Mouse (Mus musculus) liver, adult 2 months (tissue): ENCODE measurements around the gene Polq.

Experiments used
- CTCF ChIP-seq: fragments of 200-500 bp; IDR thresholded peaks from 2 replicates; pipeline ENCODE4 v1.5.1; 2011; ENCODE audit warnings: low read depth, low read length, control low read depth
- POLR2A ChIP-seq: fragments of 200-500 bp; IDR thresholded peaks from 2 replicates; pipeline ENCODE4 v1.6.1; 2011; ENCODE audit warnings: low read length, control low read depth; ENCODE audit not compliant: insufficient read depth; ENCODE audit errors: extremely low read depth

DNA sequence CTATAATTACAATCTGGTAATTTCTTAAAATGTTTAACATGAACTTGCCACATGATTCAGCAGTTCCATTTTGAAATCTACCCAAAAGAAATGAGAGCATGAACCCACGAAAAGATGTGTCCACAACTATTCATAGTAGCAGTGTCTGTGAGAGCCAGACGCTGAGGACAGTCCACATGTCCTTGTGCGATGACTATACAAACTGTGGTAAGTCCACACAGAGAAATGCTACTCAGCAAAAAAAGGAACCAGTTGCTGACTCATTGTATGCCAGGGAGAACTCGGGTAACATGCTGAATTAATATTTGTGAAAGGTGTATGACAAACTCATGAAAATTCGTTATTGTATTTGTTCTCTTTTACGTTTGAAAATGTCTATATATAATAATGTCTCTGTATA is 13.9 kb upstream of the Polq start:
- TF ChIP-seq CTCF (no peak), POLR2A (no peak)
